Mouse (Mus musculus) C2C12 (cell line): ENCODE data around the gene Btn1a1.

Experiments used
- CEBPB ChIP-seq: IDR thresholded peaks from one replicate; pipeline ENCODE4 v1.6.1; 2011; ENCODE audit warnings: low read depth, mild to moderate bottlenecking, control low read depth, moderate library complexity
- CTCF ChIP-seq: IDR thresholded peaks from one replicate; pipeline ENCODE4 v1.5.1; 2011; ENCODE audit not compliant: control insufficient read depth, insufficient read depth, insufficient read length
- MAX ChIP-seq: IDR thresholded peaks from one replicate; pipeline ENCODE4 v1.6.1; 2011; ENCODE audit warnings: mild to moderate bottlenecking, control low read depth
- MYOD1 ChIP-seq: IDR thresholded peaks from one replicate; pipeline ENCODE4 v1.6.1; 2011; ENCODE audit warnings: low read depth; ENCODE audit not compliant: control insufficient read depth, insufficient read length
- MYOG ChIP-seq: IDR thresholded peaks from one replicate; pipeline ENCODE4 v1.6.1; 2011; ENCODE audit not compliant: control insufficient read depth, insufficient read length; ENCODE audit errors: extremely low read depth
- USF1 ChIP-seq: IDR thresholded peaks from one replicate; pipeline ENCODE4 v1.6.1; 2011; ENCODE audit warnings: low read depth, mild to moderate bottlenecking, control low read depth, moderate library complexity

DNA sequence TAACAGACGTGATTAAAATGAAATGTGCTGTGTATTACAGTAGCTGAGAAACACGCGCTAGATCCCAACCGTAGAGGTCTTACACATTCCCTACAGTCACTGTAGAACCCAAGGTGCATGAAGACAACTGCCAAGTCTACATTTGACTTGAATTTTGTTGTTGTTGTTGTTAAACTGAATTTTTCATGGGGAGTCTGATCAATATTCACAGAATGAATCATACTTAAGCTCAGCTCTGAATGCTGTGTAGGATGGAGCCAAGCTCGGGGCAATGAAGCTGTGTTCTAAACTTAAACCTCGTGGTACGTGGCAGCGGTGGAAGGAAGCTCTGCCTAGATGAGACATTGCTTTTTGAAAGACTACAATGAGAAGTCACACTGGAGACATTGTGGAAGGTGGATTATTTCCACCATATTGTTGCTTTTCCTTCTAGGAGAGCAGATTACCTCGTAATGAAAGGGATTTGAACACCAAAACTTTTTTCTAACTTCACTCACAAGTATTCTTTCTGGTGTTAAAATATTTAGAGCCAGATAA, 36.4 kb upstream of the Btn1a1 start:
- TF ChIP-seq MYOG (no peak), CTCF (no peak), MYOD1 (no peak), CEBPB (no peak), USF1 (no peak), MAX (no peak)
